Mouse (Mus musculus) limb, embryonic 14.5 days (tissue): ENCODE data around the gene Prkn. TPM values are rescaled to one million over a fixed set of nuclear protein-coding genes. Genes with fewer than 3 reads are reported as not detected.

ENCODE experiments used
- ATAC-seq: fragments of 200-750 bp; cut with Nextera tagmentation; 2 replicates; pipeline ENCODE4 v1.8.0; 2017; ENCODE audit warnings: low read depth, moderate number of reproducible peaks, moderate TSS enrichment; ENCODE audit not compliant: low FRiP score
- DNase-seq: peaks from one replicate; pipeline ENCODE4 v3.0.0-alpha.2; 2015; ENCODE audit warnings: low spot score
- H3K27ac ChIP-seq: fragments of 300-500 bp; sonication (generic); replicated peaks from 2 replicates; pipeline ENCODE4 v1.5.1; 2014; ENCODE audit warnings: low read depth, mild to moderate bottlenecking, low read length, moderate library complexity, mixed read lengths
- H3K27me3 ChIP-seq: fragments of 300-500 bp; sonication (generic); 2 replicates; pipeline ENCODE4 v1.6.1; 2014; ENCODE audit warnings: low read length, mixed read lengths; ENCODE audit not compliant: control insufficient read depth, insufficient read depth
- H3K36me3 ChIP-seq: fragments of 300-500 bp; sonication (generic); 2 replicates; pipeline ENCODE4 v1.6.1; 2014; ENCODE audit warnings: mild to moderate bottlenecking, low read length, moderate library complexity, mixed read lengths; ENCODE audit not compliant: control insufficient read depth, insufficient read depth
- H3K4me1 ChIP-seq: fragments of 300-500 bp; sonication (generic); 2 replicates; pipeline ENCODE4 v1.6.1; 2014; ENCODE audit warnings: antibody characterized with exemption, low read length, mixed read lengths; ENCODE audit not compliant: control insufficient read depth, insufficient read depth
- H3K4me2 ChIP-seq: fragments of 300-500 bp; sonication (generic); replicated peaks from 2 replicates; pipeline ENCODE4 v1.6.1; 2014; ENCODE audit warnings: low read depth, mild to moderate bottlenecking, low read length, moderate library complexity; ENCODE audit not compliant: severe bottlenecking
- H3K4me3 ChIP-seq: fragments of 300-500 bp; sonication (generic); replicated peaks from 2 replicates; pipeline ENCODE4 v1.5.1; 2014; ENCODE audit warnings: low read length
- H3K9ac ChIP-seq: fragments of 300-500 bp; sonication (generic); 2 replicates; pipeline ENCODE4 v1.6.1; 2014; ENCODE audit warnings: mild to moderate bottlenecking, low read depth, low read length, moderate library complexity; ENCODE audit not compliant: severe bottlenecking
- H3K9me3 ChIP-seq: fragments of 300-500 bp; sonication (generic); 2 replicates; pipeline ENCODE4 v1.6.1; 2016; ENCODE audit warnings: low read length; ENCODE audit not compliant: control insufficient read depth
- POLR2A ChIP-seq: fragments of 200-500 bp; IDR thresholded peaks from 2 replicates; pipeline ENCODE4 v1.8.0; 2012; ENCODE audit warnings: inconsistent platforms, mild to moderate bottlenecking, moderate library complexity, borderline replicate concordance; ENCODE audit not compliant: insufficient read depth, insufficient read length; ENCODE audit errors: extremely low read depth
- WGBS: fragments of 180-500 bp; shearing (Covaris S2); extraction: QIAGEN DNeasy Blood & Tissue Kit; methylation state at CpG from one replicate; pipeline ENCODE4 v1.1.7; 2014; 5-methylcytosine and 5-hydroxymethylcytosine counted together
- polyA plus RNA-seq, 2 experiments: library from polyadenylated mRNA; depleted of rRNA in 1 of 2; stranded (reverse) in 1 of 2; unstranded in 1 of 2; fragments of >200 nt; fragmentation: Nextera tagmentation in 1 of 2; extraction: Ambion mirVana in 1 of 2; gene quantifications; 2 replicates each; pipeline versions ENCODE4 v1.2.1 to v1.2.3; 2012 to 2014

Prkn gene
- polyA plus RNA-seq, 2 experiments = 2.3 to 2.7 TPM

DNA sequence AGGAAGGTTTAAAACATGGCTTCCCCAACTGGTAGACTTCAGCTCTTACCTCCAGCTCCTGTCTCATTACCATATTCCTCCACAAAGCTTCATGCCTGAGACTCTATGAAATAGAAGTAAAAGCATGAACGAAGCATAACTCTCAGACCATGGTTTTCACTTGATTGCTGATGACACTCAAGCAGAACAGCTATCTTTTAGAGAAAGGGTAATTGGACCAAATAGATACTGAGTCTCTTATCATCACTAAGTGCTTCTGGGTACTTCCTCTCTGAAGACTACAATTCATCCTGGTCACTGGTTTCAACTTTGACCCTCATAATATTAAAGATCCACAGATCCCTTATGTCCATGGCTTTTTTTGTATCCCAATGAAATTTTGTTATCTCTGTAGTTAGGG, 42.1 kb downstream of the Prkn start:
- no peaks in the 10 kb centered on the region for H3K4me1 ChIP-seq
- WGBS = 88% methylated on average over 1 of the region's 1 CpGs
- no peak overlapping the region for H3K4me3 ChIP-seq
- DNase-seq (no peak), ATAC-seq (no peak)
- H3K9me3 ChIP-seq = no peaks in the 10 kb centered on the region
- no peak overlapping the region for H3K4me2 ChIP-seq
- no peak overlapping the region for H3K27ac ChIP-seq
- H3K9ac ChIP-seq = no peak overlapping the region
- H3K27me3 ChIP-seq = no peaks in the 10 kb centered on the region
- TF ChIP-seq POLR2A = no peak
- no peaks in the 10 kb centered on the region for H3K36me3 ChIP-seq

GRCm38 (mm10) chr17:10887924-10888323, 47.7 kb downstream of the Prkn start:
- Histone ChIP-seq H3K4me3 (no peak overlapping the region), H3K9ac (no peak overlapping the region), H3K27ac (no peak overlapping the region), H3K36me3 (no peaks in the 10 kb centered on the region), H3K4me1 (no peaks in the 10 kb centered on the region), H3K4me2 (no peak overlapping the region), H3K9me3 (no peaks in the 10 kb centered on the region), H3K27me3 (no peaks in the 10 kb centered on the region)
- ATAC-seq = no peak
- no peak for TF ChIP-seq POLR2A
- DNase-seq = no peak
- WGBS = 43% methylated on average over 4 of the region's 4 CpGs

GRCm38 (mm10) chr17:10901686-10902228, 61.6 kb downstream of the Prkn start:
- H3K4me2 ChIP-seq = no peak overlapping the region
- no peaks in the 10 kb centered on the region for H3K27me3 ChIP-seq
- DNase-seq (no peak), ATAC-seq (no peak)
- WGBS = 78% methylated on average over 3 of the region's 3 CpGs
- no peak overlapping the region for H3K4me3 ChIP-seq
- H3K36me3 ChIP-seq = no peaks in the 10 kb centered on the region
- no peaks in the 10 kb centered on the region for H3K4me1 ChIP-seq
- no peak overlapping the region for H3K9ac ChIP-seq
- H3K27ac ChIP-seq = no peak overlapping the region
- no peaks in the 10 kb centered on the region for H3K9me3 ChIP-seq
- TF ChIP-seq POLR2A = no peak

- Histone ChIP-seq H3K27me3 (no peaks in the 10 kb centered on the region), H3K4me1 (no peaks in the 10 kb centered on the region), H3K4me2 (no peak overlapping the region), H3K9me3 (no peaks in the 10 kb centered on the region), H3K36me3 (no peaks in the 10 kb centered on the region), H3K4me3 (no peak overlapping the region), H3K27ac (no peak overlapping the region), H3K9ac (no peak overlapping the region)
- TF ChIP-seq POLR2A = no peak
- DNase-seq = no peak
- no peak for ATAC-seq
These were observed 96.5 kb downstream of the Prkn start for GRCm38 (mm10) chr17:10936698-10937097.

- TF ChIP-seq POLR2A = no peak
- ATAC-seq (no peak), DNase-seq (no peak)
- H3K4me3 ChIP-seq = no peak overlapping the region
- H3K27me3 ChIP-seq = no peaks in the 10 kb centered on the region
- H3K9ac ChIP-seq = no peak overlapping the region
- no peak overlapping the region for H3K4me2 ChIP-seq
- H3K9me3 ChIP-seq = no peaks in the 10 kb centered on the region
- no peaks in the 10 kb centered on the region for H3K36me3 ChIP-seq
- H3K4me1 ChIP-seq = no peaks in the 10 kb centered on the region
- H3K27ac ChIP-seq = no peak overlapping the region
- WGBS = 32% methylated on average over 8 of the region's 8 CpGs
These were observed 97.7 kb downstream of the Prkn start for GRCm38 (mm10) chr17:10937844-10938243.

GRCm38 (mm10) chr17:10938755-10939154, 98.6 kb downstream of the Prkn start:
- no peak for TF ChIP-seq POLR2A
- DNase-seq (no peak), ATAC-seq (no peak)
- Histone ChIP-seq H3K36me3 (no peaks in the 10 kb centered on the region), H3K9me3 (no peaks in the 10 kb centered on the region), H3K4me2 (no peak overlapping the region), H3K4me3 (no peak overlapping the region), H3K27ac (no peak overlapping the region), H3K9ac (no peak overlapping the region), H3K4me1 (no peaks in the 10 kb centered on the region), H3K27me3 (no peaks in the 10 kb centered on the region)
- 71% methylated on average over 1 of the region's 1 CpGs for WGBS
